Comparison of ENCODE assay signal across 8 mouse cellular contexts in the genomic region with DNA sequence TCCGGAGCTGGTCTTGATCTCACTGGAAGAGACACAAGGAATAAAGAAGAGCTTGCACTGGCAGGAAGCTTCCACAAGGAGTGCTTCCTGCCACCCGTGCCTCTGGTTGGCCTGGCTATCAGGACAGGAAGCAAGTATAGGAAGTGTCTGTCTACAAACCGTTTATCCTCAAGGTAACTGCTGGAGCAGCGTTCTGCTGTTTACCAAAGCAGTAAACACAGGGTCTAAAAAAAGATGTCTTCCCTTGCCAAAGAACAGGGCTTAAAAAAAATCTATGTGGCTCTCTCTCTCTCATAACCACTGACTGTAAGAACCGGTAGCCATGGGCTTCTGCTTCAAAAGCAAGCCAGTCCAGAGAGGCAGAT.
DNase-seq lines count a peak whose midpoint lies in the region; ATAC-seq and TF ChIP-seq lines count a peak whose summit lies in the region.

No protein-coding gene starts in this region.

- H3K27me3 ChIP-seq in thymus, adult 2 months (ENCODE audit: control insufficient read depth, insufficient read depth, low read length), result no peaks in the 10 kb centered on the region
- H3K27me3 ChIP-seq in stomach, embryonic 16.5 days (ENCODE audit: control insufficient read depth, insufficient read depth, low read length), result no peaks in the 10 kb centered on the region

- H3K4me3 ChIP-seq in thymus, adult 2 months (ENCODE audit: control insufficient read depth, insufficient read depth, low read length), result no peak overlapping the region
- no peak overlapping the region for H3K4me3 ChIP-seq in stomach, embryonic 16.5 days (replicated peaks; ENCODE audit: low read length)

- no peak overlapping the region for H3K27ac ChIP-seq in thymus, adult 2 months (ENCODE audit: control insufficient read depth, insufficient read depth, low read length)
- peak overlapping the region; percentile 59; the same call in 1 of the 2 replicates for H3K27ac ChIP-seq in stomach, embryonic 16.5 days (ENCODE audit: low read length)

- H3K4me1 ChIP-seq in thymus, adult 2 months (replicated peaks; ENCODE audit: control insufficient read depth, insufficient read depth, low read length), result peaks cover 10% of the 10 kb centered on the region
- H3K4me1 ChIP-seq in stomach, embryonic 16.5 days (ENCODE audit: control insufficient read depth, insufficient read depth, low read length), result no peaks in the 10 kb centered on the region

- H3K4me2 ChIP-seq in stomach, embryonic 16.5 days (ENCODE audit: low read depth, low read length), result no peak overlapping the region

- H3K9me3 ChIP-seq in stomach, embryonic 16.5 days (replicated peaks; ENCODE audit: control insufficient read depth, low read length), result no peaks in the 10 kb centered on the region

- no peak overlapping the region for H3K9ac ChIP-seq in stomach, embryonic 16.5 days (ENCODE audit: low read length)

- no peak for TF ChIP-seq POLR2A in thymus, adult 2 months (IDR thresholded peaks at IDR 0.05; ENCODE audit: control insufficient read depth, extremely low read depth, insufficient read depth, low read length, poor library complexity)

- no peak for TF ChIP-seq CTCF in thymus, adult 2 months (IDR thresholded peaks at IDR 0.05; ENCODE audit: borderline replicate concordance, control insufficient read depth, extremely low read depth, insufficient read depth, low read length, poor library complexity)

- peak; percentile 37 to 60 for DNase-seq in adrenal gland, adult (ENCODE audit: inconsistent age in 2 of 2, low spot score in 1 of 2)
- no peak for DNase-seq in adrenal gland, postnatal 4 days (ENCODE audit: low spot score in 2 of 2)
- peak; percentile 51 for DNase-seq in thymus, postnatal 0 days (ENCODE audit: low spot score)
- DNase-seq in thymus, adult 2 months, result no peak
- peak; percentile 25 to 64 for DNase-seq in lung, adult 18-20 months
- DNase-seq in left cerebral cortex, adult 11 months (ENCODE audit: low spot score), result no peak
- no peak for DNase-seq in frontal cortex, postnatal 10 days (ENCODE audit: low spot score in 2 of 2)

- ATAC-seq in stomach, embryonic 16.5 days (ENCODE audit: insufficient read depth, low FRiP score), result peak; percentile 29; the same call in 1 of the 2 replicates

- H3K36me3 ChIP-seq in thymus, adult 2 months (ENCODE audit: control insufficient read depth, insufficient read depth, low read length), result no peaks in the 10 kb centered on the region
- no peaks in the 10 kb centered on the region for H3K36me3 ChIP-seq in stomach, embryonic 16.5 days (ENCODE audit: control insufficient read depth, insufficient read depth, low read length)

- 9% methylated on average over 5 of the region's 5 CpGs for WGBS in thymus, adult 2 months
- 39% methylated on average over 5 of the region's 5 CpGs for WGBS in stomach, embryonic 16.5 days

Comparison
In these comparisons a context has a peak if more than half of its experiments do, and no peak if none do; other contexts are left out.
1. DNase-seq: peak in adrenal gland, adult (2 of 2), thymus, postnatal 0 days (single experiment) and lung, adult 18-20 months (2 of 2); none in adrenal gland, postnatal 4 days (0 of 2), thymus, adult 2 months (single experiment), left cerebral cortex, adult 11 months (single experiment) and frontal cortex, postnatal 10 days (0 of 2).